Mouse (Mus musculus) B cell, adult 2 months (primary cell): ENCODE measurements around the gene Akt1.

Experiments used
- DNase-seq, 2 experiments: peaks; one replicate each; pipeline ENCODE4 v3.0.0; 2022

The Akt1 gene

DNA sequence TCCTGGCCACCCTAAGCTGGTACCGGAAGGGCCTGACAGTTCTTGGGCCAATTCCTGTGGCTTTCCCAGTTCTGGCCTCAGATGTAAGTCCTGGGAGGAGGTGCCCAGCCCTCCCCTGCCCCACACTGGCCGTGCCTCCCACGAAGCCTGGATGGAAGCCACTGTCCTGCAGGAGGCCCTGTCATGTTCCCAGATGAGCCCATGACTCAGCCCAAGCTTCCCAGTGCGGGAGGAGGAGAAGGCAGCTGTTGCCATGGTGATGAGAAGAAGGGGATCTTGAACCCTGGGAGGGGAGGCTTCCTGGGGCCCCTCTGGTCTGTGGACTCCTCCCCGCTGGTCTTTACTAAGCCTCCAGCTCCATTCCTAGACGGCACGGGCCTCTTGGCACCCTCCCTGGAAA, 8.7 kb upstream of the Akt1 start:
- DNase-seq, result no peak

DNA sequence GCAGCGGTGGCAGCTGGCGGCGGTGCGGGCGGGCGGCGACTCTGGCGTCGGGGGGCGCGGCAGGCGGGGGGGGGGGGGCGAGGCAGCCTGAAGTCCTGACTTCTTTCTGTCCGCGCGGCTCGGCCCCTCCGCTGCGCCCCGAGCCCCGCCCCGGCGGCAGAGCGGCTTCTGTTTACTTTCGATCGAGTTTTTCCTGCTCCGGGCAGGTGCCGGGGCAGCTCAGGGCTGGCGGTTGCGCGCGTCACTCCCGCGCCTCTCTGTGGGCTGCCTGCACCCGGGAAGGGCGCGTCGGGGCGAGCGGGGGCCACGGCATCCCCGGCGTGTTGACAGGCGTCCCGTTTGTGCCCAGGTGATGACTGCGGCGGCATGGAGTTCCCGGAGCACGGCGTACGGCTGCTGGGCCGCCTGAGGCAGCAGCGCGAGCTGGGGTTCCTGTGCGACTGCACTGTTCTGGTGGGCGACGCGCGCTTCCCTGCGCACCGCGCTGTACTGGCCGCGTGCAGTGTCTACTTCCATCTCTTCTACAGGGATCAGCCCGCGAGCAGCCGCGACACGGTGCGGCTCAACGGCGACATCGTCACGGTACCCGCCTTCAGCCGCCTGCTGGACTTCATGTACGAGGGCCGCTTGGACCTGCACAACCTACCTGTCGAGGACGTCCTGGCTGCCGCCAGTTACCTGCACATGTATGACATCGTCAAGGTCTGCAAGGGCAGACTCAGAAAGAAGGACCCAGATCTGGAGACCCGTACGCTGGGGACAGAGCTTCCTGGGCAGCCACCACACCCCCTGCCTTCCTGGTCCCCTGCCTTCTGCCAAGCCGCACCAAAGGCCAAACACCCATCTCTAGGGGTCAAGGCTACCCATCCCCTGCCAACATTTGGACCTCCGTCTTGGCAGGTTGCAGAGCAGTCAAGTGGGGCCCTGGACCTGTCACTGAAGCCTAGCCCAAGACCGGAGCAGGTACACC, 4.6 kb upstream of the Akt1 start:
- DNase-seq, result peak; percentile 46 to 50

DNA sequence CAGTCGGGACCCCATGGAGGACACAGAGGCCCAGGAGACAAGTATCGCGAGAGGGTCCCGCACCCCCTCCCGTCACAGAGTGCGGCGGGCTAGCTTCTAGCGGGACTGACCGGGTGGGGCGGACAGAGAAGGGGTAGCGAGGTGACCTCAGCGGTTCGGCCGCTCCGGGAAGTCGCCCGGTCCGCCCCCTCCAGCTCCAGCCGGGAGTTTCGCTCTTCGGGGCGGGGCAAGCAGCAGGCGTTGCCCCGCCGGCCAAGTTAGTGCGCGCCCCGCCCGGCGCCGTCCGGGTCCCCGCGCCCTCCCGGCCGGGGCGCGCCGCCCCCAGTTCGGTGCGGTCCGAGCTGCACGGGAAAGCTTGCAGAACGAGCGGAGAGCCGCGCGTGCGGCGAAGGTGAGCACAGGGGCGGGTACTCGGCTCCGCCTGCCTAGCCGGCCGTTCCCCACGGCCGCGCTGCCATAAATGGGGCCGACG, 3.9 kb upstream of the Akt1 start, which contains the start of gene Zbtb42:
Gene Zbtb42, plus strand, starts transcription at position 274 of the 472 bp plus-strand sequence.
- DNase-seq, result peak; percentile 40 to 43

DNA sequence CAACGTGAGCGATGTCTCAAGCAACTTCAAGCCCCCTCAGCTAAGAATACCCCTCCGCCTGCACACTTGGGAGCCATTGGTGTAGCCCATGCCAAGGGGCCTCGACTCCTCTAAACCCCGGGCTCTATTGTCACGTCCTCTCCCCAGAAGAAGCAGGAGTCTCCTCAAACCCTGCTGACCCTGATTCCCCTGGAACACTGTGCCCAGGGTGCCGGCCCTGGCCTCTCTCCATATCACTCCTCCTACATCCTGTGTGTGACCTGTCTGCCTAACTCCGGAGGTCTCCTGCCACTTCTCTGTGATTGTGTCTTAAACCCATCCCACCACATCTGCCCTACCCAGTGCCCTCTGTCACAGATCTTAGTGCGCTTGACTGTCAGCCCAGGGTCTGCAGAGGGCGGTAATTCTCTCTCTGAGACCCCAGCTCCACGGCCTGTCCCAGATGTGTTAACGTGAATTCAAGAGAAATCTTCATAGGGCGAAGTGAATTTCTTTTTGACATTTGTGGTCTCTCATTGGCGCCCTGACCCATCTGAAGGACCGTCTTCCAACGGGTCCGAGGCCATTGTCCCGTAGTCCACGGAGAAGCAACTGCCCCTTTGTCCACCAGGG, 3.4 kb upstream of the Akt1 start:
- DNase-seq, result no peak

DNA sequence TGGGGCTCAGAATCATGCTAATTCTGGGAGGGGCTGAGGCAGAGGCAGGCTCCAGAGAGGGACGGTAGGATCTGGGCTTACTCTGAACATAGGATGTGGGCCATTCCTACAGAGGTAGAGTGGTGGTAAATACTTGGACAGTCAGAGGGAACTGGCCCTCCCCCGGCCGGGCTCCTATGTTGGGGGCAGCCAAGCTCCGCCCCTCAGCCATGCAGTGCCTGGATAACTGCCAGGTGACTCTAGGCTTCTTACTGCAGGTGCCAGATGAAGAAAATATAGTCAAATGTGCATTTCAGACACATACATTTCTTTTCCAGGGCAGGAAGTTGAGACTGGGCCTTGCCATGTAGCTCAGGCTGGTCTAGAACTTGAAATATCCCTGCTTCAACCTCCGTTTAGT, 2.4 kb upstream of the Akt1 start:
- DNase-seq, result no peak

DNA sequence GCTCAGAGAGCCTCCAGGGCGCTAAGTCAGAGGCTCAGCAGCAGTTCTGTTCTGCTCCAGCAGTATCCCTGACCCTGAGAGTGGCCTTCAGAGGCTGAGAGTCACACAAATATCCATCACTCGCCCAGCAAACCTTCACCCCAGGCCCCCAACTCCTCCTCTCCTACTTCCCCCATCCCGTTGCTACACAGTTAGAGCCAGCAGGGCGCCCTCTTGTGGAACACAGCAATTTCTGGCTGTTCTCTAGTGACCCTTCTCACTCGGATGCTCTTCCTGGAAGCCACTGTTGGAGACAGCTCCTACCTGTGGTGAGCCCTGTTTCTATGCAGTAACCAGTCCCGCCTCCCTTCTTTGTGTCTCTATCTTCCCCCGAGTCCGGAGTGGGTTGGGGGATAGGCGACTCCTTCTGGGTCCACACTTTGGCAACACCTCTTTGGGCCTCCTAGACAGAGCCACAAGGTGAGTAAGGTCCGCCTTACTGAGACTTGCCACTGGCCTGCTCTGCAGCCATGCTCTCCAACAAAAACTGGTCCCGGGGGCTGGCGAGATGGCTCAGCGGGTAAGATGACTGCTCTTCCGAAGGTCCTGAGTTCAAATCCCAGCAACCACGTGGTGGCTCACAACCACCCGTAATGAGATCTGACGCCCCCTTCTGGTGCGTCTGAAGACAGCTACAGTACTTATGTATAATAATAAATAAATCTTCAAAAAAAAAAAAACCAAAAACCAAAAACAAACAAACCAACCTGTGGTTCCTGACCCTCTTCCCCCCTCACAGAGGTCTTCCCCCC, 756 bp upstream of the Akt1 start:
- peak; percentile 89 to 91 for DNase-seq

DNA sequence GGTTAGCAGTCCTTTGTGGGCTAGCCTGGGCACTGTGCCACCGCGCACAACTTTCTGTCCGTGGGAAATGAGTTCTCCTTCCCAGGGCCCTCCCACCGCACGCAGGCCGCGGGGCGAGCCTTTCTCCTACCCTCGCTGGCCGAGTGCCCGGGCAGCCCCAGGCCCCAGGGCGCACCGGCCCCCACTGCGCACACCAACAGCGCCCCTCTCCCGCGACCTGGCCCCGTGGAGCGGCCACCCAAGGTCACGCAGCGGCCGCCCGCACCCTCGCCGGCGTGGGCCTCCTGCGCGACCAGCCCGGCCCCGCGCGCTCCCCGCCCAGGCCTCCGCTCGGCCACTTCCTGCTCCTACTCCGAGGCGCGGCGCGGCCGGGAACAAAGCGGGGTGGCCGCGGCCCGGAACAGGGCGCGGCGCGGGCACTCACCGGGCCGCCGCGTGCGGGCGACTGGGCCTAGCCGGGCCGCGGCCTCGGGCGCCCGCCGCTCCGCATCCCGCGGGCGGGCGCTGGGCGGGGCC, 1.1 kb downstream of the Akt1 start:
- DNase-seq, result peak; percentile 31 to 43

DNA sequence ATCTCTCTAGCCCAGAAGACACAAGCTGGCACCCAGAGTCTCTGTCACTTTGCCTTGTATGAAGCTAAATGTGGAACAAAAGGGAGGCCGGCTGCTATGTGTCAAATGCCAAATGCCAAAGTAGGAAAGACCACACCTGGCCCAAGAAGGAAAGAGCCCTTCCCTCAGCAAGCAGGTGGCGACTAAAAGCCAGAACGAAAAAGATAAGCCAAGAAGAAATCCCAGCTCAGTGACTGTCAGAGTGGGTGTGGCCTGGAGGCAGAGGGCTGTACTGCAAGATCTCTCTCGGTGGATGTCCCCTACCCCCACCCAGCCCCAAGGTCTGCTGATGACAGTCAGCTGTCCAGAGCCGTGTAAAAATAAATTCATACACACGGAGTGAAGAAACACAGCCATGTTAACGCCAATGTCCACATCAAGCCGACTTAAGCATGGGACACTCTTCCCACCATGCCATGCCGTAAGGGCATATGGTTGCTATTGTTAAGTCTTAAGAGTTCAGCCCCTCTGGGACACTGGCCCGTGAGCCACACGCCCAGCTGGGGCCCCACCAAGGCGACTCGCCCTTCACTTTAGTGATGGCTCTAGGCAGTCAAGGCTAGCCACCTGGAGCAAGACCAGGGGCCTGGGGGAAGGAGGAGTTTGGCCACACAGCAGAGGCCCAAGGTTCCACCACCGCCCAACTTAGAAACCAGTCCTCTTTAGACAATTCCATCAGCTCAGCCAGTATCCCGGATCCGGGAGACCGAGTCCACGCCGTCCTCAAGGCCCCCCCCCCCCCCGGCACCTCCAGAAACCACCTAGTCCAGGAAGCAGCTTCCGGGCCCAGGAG, 1.7 kb downstream of the Akt1 start:
- DNase-seq, result peak; percentile 70 to 73

DNA sequence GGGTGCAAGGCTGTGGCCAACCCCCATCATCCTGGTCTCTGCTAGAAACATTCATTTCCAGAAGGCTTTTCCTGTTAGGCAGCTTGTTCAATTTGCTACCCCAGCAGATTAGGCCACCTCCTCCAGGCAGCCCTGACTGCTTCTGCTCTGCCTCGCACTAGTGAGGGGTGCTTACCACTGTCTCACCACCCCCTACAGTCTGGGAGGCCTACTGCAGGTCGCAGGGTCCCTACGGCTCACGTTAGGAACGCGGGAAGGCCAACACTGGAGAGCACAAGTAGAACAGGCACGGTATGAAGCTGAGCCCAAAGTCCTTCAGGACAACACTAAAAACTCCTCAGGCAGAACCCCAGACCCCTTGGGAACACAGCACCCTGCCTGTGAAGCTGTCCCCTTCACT, 2.8 kb downstream of the Akt1 start:
- peak in 1 of 2 experiments; percentile 38 for DNase-seq

DNA sequence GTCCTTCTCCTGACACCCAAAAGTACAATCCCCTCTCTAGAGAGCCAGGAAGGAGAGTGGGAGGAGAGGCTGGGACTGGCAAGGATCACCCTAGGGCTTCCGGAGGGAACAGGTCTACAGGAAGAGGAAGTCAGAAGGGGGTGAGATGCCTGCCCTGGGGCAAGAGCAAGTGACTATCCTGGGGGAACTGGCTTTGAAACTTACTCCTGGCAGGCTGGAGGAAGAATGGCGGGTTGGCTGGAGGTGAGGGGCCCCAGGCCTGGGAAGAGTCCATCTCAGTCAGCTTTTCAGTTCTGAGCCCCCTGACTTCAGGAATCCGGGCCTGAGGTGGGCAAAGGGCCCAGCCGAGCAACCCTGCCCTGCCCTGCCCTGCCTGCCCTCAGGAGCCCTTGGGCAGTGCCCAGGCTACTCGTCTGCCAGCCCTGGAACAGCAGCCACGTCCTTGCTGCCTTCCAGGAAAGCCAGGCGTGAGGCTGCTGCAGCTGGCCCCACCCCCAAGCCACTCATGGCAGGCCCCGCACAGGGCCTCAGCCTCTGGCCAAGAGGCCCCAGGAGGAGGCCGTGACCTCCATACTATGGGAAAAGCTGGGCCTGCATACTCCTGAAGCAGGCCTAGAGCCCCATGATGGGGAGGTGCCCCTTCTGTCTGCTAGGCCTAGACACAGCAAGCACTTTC, 3.8 kb downstream of the Akt1 start:
- DNase-seq, result no peak

DNA sequence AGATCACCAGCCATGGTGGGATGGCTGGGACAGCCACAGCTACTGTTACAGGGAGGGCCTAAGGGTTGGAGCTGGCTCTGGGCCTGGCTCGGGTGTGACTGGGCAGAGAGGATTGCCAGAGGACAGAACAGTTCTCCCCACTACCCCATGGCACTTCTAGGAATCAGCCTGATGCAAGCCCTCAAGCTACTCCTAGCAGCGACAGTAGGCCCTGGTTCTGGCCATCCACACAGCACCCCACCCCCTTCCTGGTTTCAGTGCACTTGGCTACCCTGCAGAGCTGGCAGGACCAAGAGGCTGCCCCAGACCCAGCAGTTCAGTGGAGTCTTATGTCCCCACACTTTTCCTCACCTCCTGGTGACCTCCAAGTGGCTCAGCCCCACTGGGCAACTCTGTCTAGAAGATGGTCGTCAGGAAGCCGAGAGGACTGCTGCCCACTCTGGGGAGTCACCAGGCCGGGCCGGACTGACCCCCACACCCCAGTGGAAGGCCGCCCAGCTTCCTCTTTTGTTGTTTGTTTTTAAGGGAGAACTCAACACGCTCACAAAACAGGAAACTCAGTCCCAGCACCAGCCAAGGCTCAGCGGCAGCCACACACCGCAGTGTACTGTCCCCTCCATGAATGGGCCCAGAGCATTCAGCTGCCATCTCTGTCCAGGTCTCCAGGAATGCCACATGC, 6.9 kb downstream of the Akt1 start:
- no peak for DNase-seq

DNA sequence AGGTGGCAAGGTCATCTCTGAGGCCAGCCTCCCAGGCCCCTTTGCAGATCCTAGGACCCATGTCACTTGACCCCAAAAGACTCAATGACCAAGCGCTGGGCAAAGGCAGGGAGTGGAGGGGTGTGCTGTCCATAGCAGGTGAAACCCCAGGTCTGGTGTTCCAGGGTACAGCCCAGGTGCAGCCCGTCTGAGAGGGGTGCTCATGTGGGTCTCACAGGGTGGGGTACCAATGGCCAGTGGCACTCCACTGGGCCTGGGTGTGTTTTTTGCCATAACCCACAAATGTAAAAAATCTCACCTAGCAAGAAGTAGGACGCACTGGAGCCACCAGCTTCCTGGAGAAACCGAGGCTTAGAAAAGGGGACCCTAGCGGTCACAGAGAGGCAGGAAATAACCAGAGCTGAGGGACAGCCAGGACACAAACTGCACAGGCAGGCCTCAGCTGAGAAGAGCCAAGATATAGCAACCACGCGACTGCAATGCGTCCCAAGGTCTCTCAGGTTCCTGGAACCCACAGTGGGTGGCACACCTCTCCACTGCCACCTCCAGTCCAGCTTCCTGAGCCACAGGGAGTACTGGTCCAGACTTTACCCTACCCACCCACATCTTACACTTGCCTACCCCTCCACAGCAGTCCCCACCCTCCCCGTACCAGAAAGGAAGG, 8.7 kb downstream of the Akt1 start:
- no peak for DNase-seq

DNA sequence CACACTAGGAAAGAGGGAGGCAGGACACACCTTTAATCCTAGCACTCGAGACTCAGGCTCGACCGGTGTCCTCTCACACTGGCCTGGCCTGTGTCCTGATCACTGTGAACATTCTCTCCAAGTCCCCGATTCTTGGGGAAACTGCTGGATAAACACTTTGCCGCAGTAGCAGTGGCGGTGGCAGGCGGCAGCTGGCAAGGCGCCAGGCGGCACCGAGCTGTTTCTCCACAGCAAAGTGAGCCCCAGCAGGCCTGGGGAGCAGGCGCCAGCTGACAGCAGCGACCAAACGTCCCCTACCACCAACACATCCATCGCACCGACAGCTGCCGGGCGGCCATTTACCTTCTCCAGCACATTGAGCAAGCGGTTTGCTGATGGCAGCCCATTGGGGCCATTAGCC, 9.2 kb downstream of the Akt1 start:
- no peak for DNase-seq

DNA sequence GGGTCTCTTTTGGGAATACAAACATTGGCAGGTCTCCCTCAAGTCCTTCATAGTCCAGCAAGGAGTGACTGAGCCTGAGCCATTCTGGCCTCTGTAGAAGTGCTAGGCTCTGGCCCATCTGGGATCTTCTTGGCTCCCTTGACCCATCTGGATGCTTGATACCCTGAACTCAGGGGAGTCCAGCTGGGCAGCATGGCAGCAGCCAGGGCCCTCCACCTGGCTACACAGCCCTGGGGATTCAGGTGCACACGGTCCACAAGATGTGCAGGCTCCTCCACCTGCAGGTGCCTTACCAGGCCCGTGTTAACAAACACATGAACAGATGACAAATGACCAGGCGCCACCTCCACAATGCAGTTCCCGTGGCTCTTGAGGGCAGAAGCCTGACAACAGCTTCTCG, 10.0 kb downstream of the Akt1 start:
- DNase-seq, result no peak

DNA sequence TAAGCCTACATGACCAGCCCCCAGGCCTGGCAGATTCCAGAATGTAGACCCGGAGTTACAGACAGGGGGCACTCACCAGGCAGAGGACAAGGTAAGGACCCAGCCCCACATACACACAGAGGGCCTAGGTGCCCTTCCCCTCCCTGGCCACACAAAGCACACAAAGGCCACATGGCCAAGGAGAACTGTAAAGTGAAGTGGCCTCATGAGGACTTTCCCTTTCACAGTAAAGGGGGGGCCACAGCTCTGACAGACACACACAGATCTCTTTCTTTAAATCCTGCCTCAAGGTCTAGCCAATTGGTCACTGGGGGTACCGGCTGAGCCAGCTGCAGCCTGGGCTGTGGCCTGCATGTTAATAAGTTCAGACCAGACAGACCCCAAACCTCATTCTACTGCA, 10.6 kb downstream of the Akt1 start:
- DNase-seq, result no peak

DNA sequence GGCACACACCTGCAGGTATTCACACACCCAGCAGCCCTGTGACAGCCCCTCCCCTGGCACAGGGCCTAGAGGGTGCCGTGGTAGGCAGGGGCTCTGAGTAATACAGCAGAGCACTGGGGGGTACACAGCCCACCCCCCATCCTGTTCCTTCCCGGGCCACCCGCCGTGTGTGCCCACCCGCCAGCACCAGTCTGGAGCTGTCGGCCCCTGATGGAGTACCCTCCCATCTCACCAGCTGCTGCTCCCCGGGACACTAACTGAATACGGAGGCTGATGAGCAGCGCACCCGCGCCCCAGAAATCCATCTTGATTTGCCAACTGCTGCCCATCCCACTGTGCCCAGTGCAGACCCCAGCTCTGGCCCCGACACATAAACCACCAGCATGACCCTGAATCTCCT, 11.0 kb downstream of the Akt1 start:
- DNase-seq, result no peak

DNA sequence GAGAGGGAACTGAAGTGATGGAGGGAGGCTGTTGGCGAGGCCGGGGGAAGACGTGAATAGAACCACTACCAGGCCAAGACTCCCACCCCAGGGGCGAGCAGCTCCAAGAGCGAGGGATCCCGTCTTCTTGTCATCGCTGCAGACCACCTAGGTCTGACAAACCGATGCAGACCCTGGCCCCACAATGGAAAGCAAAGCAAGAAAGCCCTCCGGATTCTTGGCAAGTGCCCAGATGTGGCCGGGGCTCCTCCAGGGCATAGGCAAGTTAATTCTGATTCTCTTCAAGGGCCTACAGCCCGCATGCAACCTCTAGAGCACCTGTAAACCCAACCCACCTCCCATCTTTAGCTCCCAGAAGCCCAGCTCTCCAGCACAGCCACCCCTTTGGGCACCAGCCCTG, 11.4 kb downstream of the Akt1 start:
- DNase-seq, result no peak

DNA sequence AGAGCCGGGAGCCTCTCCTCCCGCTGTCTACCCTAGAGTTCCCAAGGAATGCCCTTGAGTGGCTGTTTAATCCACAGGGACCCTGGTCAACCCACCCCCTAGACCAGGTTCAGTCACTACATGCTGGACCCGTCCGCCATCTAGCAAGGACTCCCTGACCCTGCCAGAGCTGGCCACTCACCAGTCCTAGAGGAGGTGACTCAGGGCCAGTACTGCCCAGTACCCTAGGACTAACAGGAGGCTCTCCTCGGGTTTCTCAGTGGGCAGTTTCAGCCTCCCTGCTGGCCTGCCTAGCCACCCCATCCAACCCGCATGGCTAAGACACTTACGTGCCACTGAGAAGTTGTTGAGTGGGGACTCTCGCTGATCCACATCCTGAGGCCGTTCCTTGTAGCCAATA, 12.8 kb downstream of the Akt1 start:
- no peak for DNase-seq

DNA sequence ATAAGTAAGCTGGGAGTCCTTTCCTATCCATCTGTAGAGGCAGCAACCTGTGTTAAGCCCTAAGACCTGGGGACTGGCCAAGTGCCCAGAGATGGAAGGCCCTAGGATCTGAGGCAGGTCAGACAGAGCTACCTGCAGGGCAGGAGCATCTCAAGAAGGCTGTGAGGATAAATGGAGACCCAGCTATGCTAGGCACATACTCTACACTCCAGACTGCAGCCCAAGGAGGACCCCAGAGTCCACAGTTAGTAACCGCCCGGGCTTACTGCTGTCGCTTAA, 13.4 kb downstream of the Akt1 start:
- DNase-seq, result no peak

DNA sequence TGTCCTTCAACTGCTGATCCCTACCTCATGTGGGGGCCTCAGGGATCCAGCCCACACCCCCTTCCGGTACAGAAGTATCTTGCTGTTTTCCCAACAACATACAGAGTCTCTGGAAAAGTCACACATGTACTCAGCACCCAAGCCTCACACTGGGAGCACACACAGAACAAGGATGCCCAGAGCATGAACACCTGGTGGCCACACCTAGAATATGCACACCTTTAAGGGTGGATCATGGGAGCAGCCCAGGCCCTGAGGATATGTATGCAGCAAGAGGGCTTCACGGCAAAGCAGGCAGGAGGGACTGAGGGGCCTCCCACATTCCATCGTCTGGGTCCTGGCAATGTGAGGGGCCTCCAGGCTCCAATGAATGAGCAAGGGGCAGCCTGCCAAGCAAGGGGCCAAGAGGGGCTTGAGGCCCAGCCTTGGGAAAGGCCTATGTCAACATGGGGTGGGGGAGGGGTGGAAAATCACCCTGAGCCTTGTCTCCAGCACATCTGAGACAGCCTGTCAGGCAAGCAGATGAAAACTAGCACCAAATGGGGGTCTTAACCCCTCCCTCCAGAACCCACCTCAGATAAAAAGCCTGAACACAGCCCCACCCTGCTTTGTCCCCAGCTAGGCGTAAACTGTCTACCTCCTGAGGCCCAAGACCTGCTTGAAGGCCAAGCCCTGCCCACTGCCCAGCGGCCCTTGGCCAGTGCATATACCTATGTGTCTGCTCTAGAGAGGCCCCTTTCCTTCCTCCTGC, 13.9 kb downstream of the Akt1 start:
- no peak for DNase-seq
